Mouse (Mus musculus) bone marrow, adult 2 months (tissue): ENCODE data around the gene Ccdc186. TPM values are rescaled to one million over a fixed set of nuclear protein-coding genes. Genes with fewer than 3 reads are reported as not detected.
"Not testable (repeated sequence)": the region's sequence is repeated elsewhere in the genome, so short reads cannot be mapped to it uniquely, and the experiment has no call there.

ENCODE experiments used
- H3K27ac ChIP-seq: fragments of 200-500 bp; 2 replicates; pipeline ENCODE4 v1.5.1; 2012; ENCODE audit warnings: low read depth, mild to moderate bottlenecking, control low read depth, inconsistent platforms, low read length; ENCODE audit not compliant: control insufficient read depth, poor library complexity, insufficient read depth
- H3K4me1 ChIP-seq: fragments of 200-500 bp; 2 replicates; pipeline ENCODE4 v1.6.1; 2011; ENCODE audit warnings: low read length; ENCODE audit not compliant: control insufficient read depth, insufficient read depth
- H3K4me3 ChIP-seq: fragments of 200-500 bp; replicated peaks from 2 replicates; pipeline ENCODE3; 2011; ENCODE audit warnings: mild to moderate bottlenecking, low read depth, low read length, control low read depth; ENCODE audit not compliant: control insufficient read depth
- CTCF ChIP-seq: fragments of 200-500 bp; IDR thresholded peaks from 2 replicates; pipeline ENCODE4 v1.5.1; 2011; ENCODE audit warnings: low read length, control low read depth; ENCODE audit not compliant: control insufficient read depth, insufficient read depth
- POLR2A ChIP-seq: fragments of 200-500 bp; IDR thresholded peaks from 2 replicates; pipeline ENCODE4 v1.6.1; 2011; ENCODE audit warnings: low read depth, mild to moderate bottlenecking, control low read depth, low read length, borderline replicate concordance; ENCODE audit not compliant: control insufficient read depth
- WGBS: fragments of 180-500 bp; shearing (Covaris S2); methylation state at CpG from one replicate; pipeline ENCODE4 v1.1.7; 2018; 5-methylcytosine and 5-hydroxymethylcytosine counted together
- polyA plus RNA-seq: library from polyadenylated mRNA; stranded (reverse); fragments of >200 nt; gene quantifications from 2 replicates; pipeline ENCODE4 v1.2.4, GENCODE M21; 2011; ENCODE audit warnings: low replicate concordance; ENCODE audit not compliant: missing spikeins, insufficient read depth, insufficient read length

Gene Ccdc186
- polyA plus RNA-seq, 1 experiment: 11.6 TPM

DNA sequence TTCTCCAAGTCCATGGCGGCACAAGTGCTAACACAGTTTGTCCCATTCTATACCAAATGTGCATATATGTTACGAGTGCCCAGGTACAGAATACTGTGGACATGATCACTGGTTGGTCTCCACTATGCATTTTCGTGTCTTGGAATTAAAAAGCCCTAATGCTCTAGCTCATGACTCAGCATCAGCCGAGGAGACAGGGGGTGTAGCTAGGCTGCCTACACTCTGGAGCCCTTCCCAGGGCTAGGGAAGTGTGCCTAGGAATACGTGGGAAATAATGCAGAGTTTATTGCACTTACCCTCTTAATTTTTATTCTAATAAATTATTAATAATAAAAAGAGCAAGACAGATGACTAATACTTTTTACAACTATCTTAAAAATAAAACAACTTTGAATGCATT is 33.0 kb downstream of the Ccdc186 start:
- H3K4me3 ChIP-seq: no peak overlapping the region
- no peak for TF ChIP-seq POLR2A
- TF ChIP-seq CTCF: no peak
- H3K4me1 ChIP-seq: no peaks in the 10 kb centered on the region
- 82% methylated on average over 5 of the region's 5 CpGs for WGBS
- H3K27ac ChIP-seq: no peak overlapping the region

DNA sequence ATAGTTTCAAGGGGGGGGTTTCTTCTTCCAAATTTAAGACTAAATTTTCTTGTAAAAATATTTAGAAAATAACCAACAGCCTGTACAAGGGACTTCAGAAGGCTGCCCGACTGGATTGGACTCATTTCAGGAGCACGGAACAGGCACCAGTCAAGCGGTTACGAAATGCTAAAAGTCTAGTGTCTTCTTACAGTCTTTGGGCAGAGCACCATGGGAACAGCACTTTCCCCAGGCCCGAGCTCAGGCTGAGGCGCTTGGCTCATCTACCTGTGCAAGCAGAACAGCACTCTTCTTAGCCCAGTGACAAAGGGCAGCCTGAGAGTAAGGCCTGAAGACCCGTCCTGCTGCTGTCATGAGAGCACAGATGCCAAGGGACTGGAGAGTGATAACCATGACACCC is 34.1 kb downstream of the Ccdc186 start:
- H3K4me3 ChIP-seq: no peak overlapping the region
- WGBS: 85% methylated on average over 7 of the region's 7 CpGs
- TF ChIP-seq POLR2A (no peak), CTCF (no peak)
- H3K27ac ChIP-seq: no peak overlapping the region
- no peaks in the 10 kb centered on the region for H3K4me1 ChIP-seq

GRCm38 (mm10) chr19:56778532-56778931 is 43.5 kb downstream of the Ccdc186 start:
- WGBS: 86% methylated on average over 7 of the region's 7 CpGs
- H3K27ac ChIP-seq, H3K4me3 ChIP-seq, H3K4me1 ChIP-seq: not testable (repeated sequence)

DNA sequence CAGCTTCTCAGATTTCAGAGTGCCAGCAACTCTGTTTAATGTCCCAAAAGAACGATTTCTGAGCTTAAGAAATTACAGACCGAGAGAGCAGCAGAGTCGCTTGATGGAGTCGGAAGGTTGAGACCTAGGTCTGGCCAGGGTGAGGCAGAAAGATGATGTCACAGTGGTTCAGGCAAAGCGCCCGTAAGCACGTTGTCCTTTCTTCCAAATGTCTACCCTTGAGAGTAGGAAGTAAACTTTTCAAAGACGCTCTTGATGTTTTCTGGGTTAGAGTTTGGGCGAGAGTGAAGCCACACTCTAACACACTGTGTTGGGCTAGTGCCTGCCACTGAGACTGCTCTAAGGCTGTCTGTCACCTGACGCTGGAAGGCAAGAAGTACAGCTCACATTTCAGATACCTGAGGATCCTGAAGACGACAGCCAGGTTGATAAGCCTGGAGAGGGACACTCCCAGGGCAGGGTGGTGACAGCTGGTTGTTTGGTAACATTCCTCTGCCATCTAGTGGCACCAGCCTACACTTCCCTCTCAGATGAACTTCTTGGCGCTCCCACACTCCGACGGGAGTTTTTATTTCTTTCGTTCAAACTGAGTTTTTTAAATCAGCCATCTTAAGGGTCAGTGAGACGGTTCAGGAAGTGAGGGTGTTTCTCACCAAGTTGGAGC is 45.1 kb downstream of the Ccdc186 start:
- no peak overlapping the region for H3K4me3 ChIP-seq
- 20% methylated on average over 16 of the region's 16 CpGs for WGBS
- TF ChIP-seq CTCF: peak; percentile 72
- no peak for TF ChIP-seq POLR2A
- H3K27ac ChIP-seq: no peak overlapping the region
- peaks cover 3% of the 10 kb centered on the region for H3K4me1 ChIP-seq

- TF ChIP-seq CTCF: no peak
- TF ChIP-seq POLR2A: no peak
- no peak overlapping the region for H3K27ac ChIP-seq
- peaks cover 9% of the 10 kb centered on the region for H3K4me1 ChIP-seq
- WGBS: 17% methylated on average over 18 of the region's 18 CpGs
- no peak overlapping the region for H3K4me3 ChIP-seq
Observed at GRCm38 (mm10) chr19:56775893-56776718, 45.9 kb downstream of the Ccdc186 start.

GRCm38 (mm10) chr19:56774971-56775892 is 46.8 kb downstream of the Ccdc186 start:
- Histone ChIP-seq H3K4me3 (no peak overlapping the region), H3K4me1 (peaks cover 11% of the 10 kb centered on the region), H3K27ac (no peak overlapping the region)
- TF ChIP-seq CTCF (no peak), POLR2A (no peak)
- 46% methylated on average over 24 of the region's 24 CpGs for WGBS

DNA sequence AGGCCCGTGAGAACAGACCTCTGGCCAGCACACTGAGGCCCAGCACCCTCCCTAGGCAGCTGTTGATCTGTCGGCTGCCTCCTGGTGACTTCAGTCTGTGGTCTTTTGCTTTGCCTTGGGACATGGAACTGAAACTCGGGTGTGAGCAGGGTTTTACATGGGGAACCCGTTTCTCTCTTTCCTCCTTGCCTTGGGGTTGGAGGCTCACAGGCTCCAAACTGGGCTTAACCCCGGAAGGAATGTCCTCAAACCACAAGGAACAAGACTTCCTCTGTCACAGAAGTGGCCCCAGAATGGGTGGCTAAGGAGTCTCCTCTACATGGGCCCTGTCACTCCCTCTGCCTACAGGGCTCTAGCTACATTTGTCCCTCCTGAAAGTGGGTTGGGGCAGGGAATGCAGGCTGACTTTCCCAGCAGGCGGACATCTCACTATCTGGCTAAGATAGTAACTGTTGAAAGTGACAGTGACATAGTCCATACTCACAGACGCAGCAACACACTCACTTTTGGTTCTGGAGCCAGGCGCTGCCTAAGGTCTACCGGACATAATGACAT is 47.5 kb downstream of the Ccdc186 start:
- Histone ChIP-seq H3K4me3 (no peak overlapping the region), H3K27ac (peak overlapping the region; percentile 58), H3K4me1 (peaks cover 11% of the 10 kb centered on the region)
- TF ChIP-seq POLR2A: no peak
- TF ChIP-seq CTCF: no peak
- WGBS: 41% methylated on average over 9 of the region's 9 CpGs

DNA sequence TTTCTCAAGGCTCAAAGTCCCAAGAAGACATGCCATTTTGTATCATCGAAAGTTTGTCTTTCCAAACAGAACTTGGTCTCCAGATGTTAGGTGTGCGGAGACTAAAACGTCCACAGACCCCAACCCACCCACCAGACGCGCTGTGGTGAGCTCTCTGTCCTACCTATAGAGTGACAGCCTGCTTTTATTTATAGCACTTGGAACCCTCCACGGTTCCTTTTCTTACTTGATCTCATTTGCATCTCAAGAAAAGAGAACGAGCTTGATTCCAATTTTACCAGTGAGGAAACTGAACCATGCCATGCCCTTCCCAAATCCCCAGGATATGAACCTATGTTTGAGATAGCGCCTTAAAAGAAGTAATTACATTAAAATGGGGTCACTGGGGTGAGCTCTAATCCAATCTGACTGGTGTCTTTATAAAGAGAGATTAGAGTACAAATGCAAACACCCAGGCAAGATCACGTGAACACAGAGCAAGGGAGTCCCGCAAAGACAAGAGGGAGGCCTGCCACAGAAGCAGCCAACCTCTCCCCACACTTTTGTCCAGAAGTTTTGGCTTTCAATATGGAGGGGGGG is 48.5 kb downstream of the Ccdc186 start:
- WGBS: 51% methylated on average over 10 of the region's 10 CpGs
- H3K4me1 ChIP-seq: peaks cover 11% of the 10 kb centered on the region
- H3K4me3 ChIP-seq: no peak overlapping the region
- H3K27ac ChIP-seq: no peak overlapping the region
- TF ChIP-seq CTCF (no peak), POLR2A (no peak)
